Mouse (Mus musculus) thymus, postnatal 4 days (tissue): ENCODE results near the gene Acot3.
"Not testable (repeated sequence)": the region's sequence is repeated elsewhere in the genome, so short reads cannot be mapped to it uniquely, and the experiment has no call there.

ENCODE experiments used
- DNase-seq: peaks from one replicate; pipeline ENCODE4 v3.0.0; 2021

The Acot3 gene

GRCm38 (mm10) chr12:84044045-84044444, 7.9 kb upstream of the Acot3 start:
- DNase-seq: no peak

GRCm38 (mm10) chr12:84046906-84047305, 5.0 kb upstream of the Acot3 start:
- DNase-seq: no peak

- DNase-seq: not testable (repeated sequence)
Measured at GRCm38 (mm10) chr12:84050744-84051143, 1.2 kb upstream of the Acot3 start.

GRCm38 (mm10) chr12:84052609-84053008, 665 bp downstream of the Acot3 start:
- no peak for DNase-seq

GRCm38 (mm10) chr12:84053173-84053572, 1.2 kb downstream of the Acot3 start:
- DNase-seq: no peak

GRCm38 (mm10) chr12:84053679-84054391, 1.9 kb downstream of the Acot3 start:
- peak; percentile 39 for DNase-seq

- DNase-seq: no peak
Measured at GRCm38 (mm10) chr12:84060946-84061345, 9.0 kb downstream of the Acot3 start.

- no peak for DNase-seq
Measured at GRCm38 (mm10) chr12:84062336-84062735, 10.4 kb downstream of the Acot3 start.

- DNase-seq: peak; percentile 59
Measured at GRCm38 (mm10) chr12:84063228-84063627, 11.3 kb downstream of the Acot3 start.

- no peak for DNase-seq
Measured at GRCm38 (mm10) chr12:84063833-84064232, 11.9 kb downstream of the Acot3 start.

- DNase-seq: no peak
Measured at GRCm38 (mm10) chr12:84064621-84065020, 12.7 kb downstream of the Acot3 start.

- no peak for DNase-seq
Measured at GRCm38 (mm10) chr12:84067752-84068151, 15.8 kb downstream of the Acot3 start.

- DNase-seq: no peak
Measured at GRCm38 (mm10) chr12:84068296-84068695, 16.4 kb downstream of the Acot3 start.

- no peak for DNase-seq
Measured at GRCm38 (mm10) chr12:84068986-84069385, 17.0 kb downstream of the Acot3 start, which contains the start of gene Acot5. Gene Acot5 (plus strand): TSS chr12:84069325.

- DNase-seq: peak; percentile 62
Measured at GRCm38 (mm10) chr12:84069582-84069981, 17.6 kb downstream of the Acot3 start.

- DNase-seq: no peak
Measured at GRCm38 (mm10) chr12:84071696-84072095, 19.8 kb downstream of the Acot3 start.

- no peak for DNase-seq
Measured at GRCm38 (mm10) chr12:84077371-84077990, 25.5 kb downstream of the Acot3 start.

- no peak for DNase-seq
Measured at GRCm38 (mm10) chr12:84083842-84084241, 31.9 kb downstream of the Acot3 start.

- no peak for DNase-seq
Measured at GRCm38 (mm10) chr12:84084581-84084980, 32.6 kb downstream of the Acot3 start.

GRCm38 (mm10) chr12:84094666-84095065, 42.7 kb downstream of the Acot3 start:
- not testable (repeated sequence) for DNase-seq

- DNase-seq: no peak
Measured at GRCm38 (mm10) chr12:84099605-84100004, 47.7 kb downstream of the Acot3 start.

- no peak for DNase-seq
Measured at GRCm38 (mm10) chr12:84100071-84100470, 48.1 kb downstream of the Acot3 start.

GRCm38 (mm10) chr12:84100604-84101492, 48.9 kb downstream of the Acot3 start, which contains the start of gene Acot6:
Gene Acot6 (plus strand): TSS chr12:84100654.
- peak; percentile 58 for DNase-seq
